8 mouse cellular contexts compared by ENCODE assay signal in the genomic region with DNA sequence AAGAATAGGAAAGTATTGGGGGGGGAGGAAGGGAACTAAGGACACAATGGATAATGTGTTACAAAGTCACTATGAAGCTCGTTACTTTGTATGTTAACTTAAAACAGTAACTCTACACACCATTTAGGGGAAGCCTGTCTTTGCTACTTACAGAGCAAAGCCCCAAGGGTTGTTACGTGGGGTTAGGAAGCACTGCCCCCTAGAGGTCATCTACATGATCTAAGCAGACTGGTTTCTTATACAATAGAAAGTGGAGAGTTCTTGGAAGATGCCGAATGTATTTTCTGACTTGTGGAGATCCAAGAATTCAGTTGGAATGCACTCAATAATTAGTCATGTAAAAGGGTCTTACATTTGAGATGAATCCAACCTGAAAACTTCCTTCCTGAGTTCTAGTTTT. TPM values are rescaled to one million over a fixed set of nuclear protein-coding genes. Genes with fewer than 3 reads are reported as not detected.
DNase-seq lines count a peak whose midpoint lies in the region; ATAC-seq and TF ChIP-seq lines count a peak whose summit lies in the region.

No protein-coding gene starts in this region.

- peak; percentile 93 for DNase-seq in NIH3T3 (ENCODE audit: low read depth)
- peak; percentile 57 for DNase-seq in cerebellum, adult 11-12 months
- peak; percentile 84 for DNase-seq in forebrain, postnatal 0 days
- peak; percentile 42 to 60 for DNase-seq in layer of hippocampus, postnatal 36 days
- DNase-seq in lung, postnatal 25 days (ENCODE audit: low spot score): peak; percentile 86
- peak; percentile 68 to 75 for DNase-seq in right cerebral cortex, adult 2 months (ENCODE audit: low spot score in 2 of 2)
- DNase-seq in urinary bladder, postnatal 10 days (ENCODE audit: low spot score): no peak

- no peaks in the 10 kb centered on the region for H3K9me3 ChIP-seq in forebrain, postnatal 0 days (ENCODE audit: low read length)
- no peaks in the 10 kb centered on the region for H3K9me3 ChIP-seq in hindbrain, embryonic 16.5 days (ENCODE audit: control insufficient read depth, low read length)

- no peak overlapping the region for H3K4me3 ChIP-seq in forebrain, postnatal 0 days (ENCODE audit: low read depth, low read length)
- no peak overlapping the region for H3K4me3 ChIP-seq in hindbrain, embryonic 16.5 days (ENCODE audit: low read length)

- no peak overlapping the region for H3K9ac ChIP-seq in forebrain, postnatal 0 days
- no peak overlapping the region for H3K9ac ChIP-seq in hindbrain, embryonic 16.5 days (ENCODE audit: low read depth, low read length)

- no peak overlapping the region for H3K27ac ChIP-seq in forebrain, postnatal 0 days (ENCODE audit: low read depth, low read length)
- no peak overlapping the region for H3K27ac ChIP-seq in hindbrain, embryonic 16.5 days (ENCODE audit: low read depth, low read length)

- WGBS in forebrain, postnatal 0 days: 5% methylated on average over 3 of the region's 3 CpGs
- WGBS in hindbrain, embryonic 16.5 days: 4% methylated on average over 3 of the region's 3 CpGs

- H3K4me1 ChIP-seq in forebrain, postnatal 0 days (ENCODE audit: insufficient read depth): no peaks in the 10 kb centered on the region
- no peaks in the 10 kb centered on the region for H3K4me1 ChIP-seq in hindbrain, embryonic 16.5 days (ENCODE audit: control insufficient read depth, insufficient read depth, low read depth, low read length)

- H3K36me3 ChIP-seq in forebrain, postnatal 0 days (ENCODE audit: insufficient read depth): no peaks in the 10 kb centered on the region
- no peaks in the 10 kb centered on the region for H3K36me3 ChIP-seq in hindbrain, embryonic 16.5 days (ENCODE audit: control insufficient read depth, insufficient read depth, low read length)

- H3K4me2 ChIP-seq in forebrain, postnatal 0 days (ENCODE audit: low read depth): peak overlapping the region; percentile 16; the same call in 1 of the 2 replicates
- 0 out of 2 replicates have a peak overlapping the region, but pooled peaks have one; percentile 5 for H3K4me2 ChIP-seq in hindbrain, embryonic 16.5 days (ENCODE audit: low read length)

- ATAC-seq in forebrain, postnatal 0 days: peak; percentile 84
- ATAC-seq in hindbrain, embryonic 16.5 days: 0 out of 2 replicates have a peak, but pooled peaks have one; percentile 64

- peak; percentile 80 for TF ChIP-seq CTCF in forebrain, postnatal 0 days (IDR thresholded peaks at IDR 0.05; ENCODE audit: low read depth)

- no peaks in the 10 kb centered on the region for H3K27me3 ChIP-seq in forebrain, postnatal 0 days (ENCODE audit: insufficient read depth, low read length)
- no peaks in the 10 kb centered on the region for H3K27me3 ChIP-seq in hindbrain, embryonic 16.5 days (replicated peaks; ENCODE audit: control insufficient read depth, insufficient read depth, low read length)

RNA-seq across cellular contexts. Expression of gene Slc38a1, which starts 23.2 kb away (rescaled TPM):
- total RNA-seq in forebrain, postnatal 0 days (2014; rRNA removed): 52.7 and 73.3 TPM in 2 replicates
- polyA plus RNA-seq in forebrain, postnatal 0 days (2015; fragmentation: Nextera tagmentation; extraction: Ambion mirVana): 67.0 and 90.2 TPM in 2 replicates
- polyA plus RNA-seq in hindbrain, embryonic 16.5 days (2015; fragmentation: Nextera tagmentation; extraction: Ambion mirVana): 127 and 139 TPM in 2 replicates
- 10 to 100 TPM; 78.3 to 79.3 TPM for total RNA-seq in layer of hippocampus, postnatal 36 days (2021)

RNA-seq across cellular contexts. Expression of gene Slc38a2, which starts 33.6 kb away (rescaled TPM):
- 80.9 and 107 TPM in 2 replicates for total RNA-seq in forebrain, postnatal 0 days (2014; rRNA removed)
- 69.8 and 78.4 TPM in 2 replicates for polyA plus RNA-seq in forebrain, postnatal 0 days (2015; fragmentation: Nextera tagmentation; extraction: Ambion mirVana)
- 87.4 and 111 TPM in 2 replicates for polyA plus RNA-seq in hindbrain, embryonic 16.5 days (2015; fragmentation: Nextera tagmentation; extraction: Ambion mirVana)
- total RNA-seq in layer of hippocampus, postnatal 36 days (2021): 10 to 100 TPM; 80.4 to 90.3 TPM
